Mouse (Mus musculus) left cerebral cortex, adult 9 months (tissue): ENCODE data around the gene Tmsb15b2.
"Not testable (repeated sequence)": the region's sequence is repeated elsewhere in the genome, so short reads cannot be mapped to it uniquely, and the experiment has no call there.

Experiments
- DNase-seq, 2 experiments: peaks; one replicate each; pipeline ENCODE4 v3.0.0; 2022; ENCODE audit warnings: low spot score in 2 of 2

The Tmsb15b2 gene

GRCm38 (mm10) chrX:136975397-136975796 lies at the start of gene Tmsb15b2:
Tmsb15b2 (minus strand) TSS chrX:136975497.
- not testable (repeated sequence) for DNase-seq

- peak in 1 of 2 experiments; percentile 71 for DNase-seq
These were observed 44.0 kb upstream of the Tmsb15b2 start for GRCm38 (mm10) chrX:137019310-137019709.

GRCm38 (mm10) chrX:137017668-137018067 lies 42.4 kb upstream of the Tmsb15b2 start:
- no peak for DNase-seq

GRCm38 (mm10) chrX:137015099-137015709 lies 39.9 kb upstream of the Tmsb15b2 start:
- DNase-seq, result peak in 1 of 2 experiments; percentile 65

GRCm38 (mm10) chrX:136996256-136996655 lies 21.0 kb upstream of the Tmsb15b2 start:
- no peak for DNase-seq

- no peak for DNase-seq
These were observed 18.3 kb upstream of the Tmsb15b2 start for GRCm38 (mm10) chrX:136993641-136994040.

GRCm38 (mm10) chrX:136992978-136993547 lies 17.8 kb upstream of the Tmsb15b2 start, which contains the start of gene Zcchc18:
Zcchc18 (plus strand) TSS chrX:136993155.
- DNase-seq, result peak; percentile 69 to 82

- no peak for DNase-seq
These were observed 17.1 kb upstream of the Tmsb15b2 start for GRCm38 (mm10) chrX:136992191-136992965.

- no peak for DNase-seq
These were observed 16.0 kb upstream of the Tmsb15b2 start for GRCm38 (mm10) chrX:136991274-136991673.

GRCm38 (mm10) chrX:136986039-136986438 lies 10.7 kb upstream of the Tmsb15b2 start:
- DNase-seq, result no peak

GRCm38 (mm10) chrX:136978616-136979015 lies 3.3 kb upstream of the Tmsb15b2 start:
- no peak for DNase-seq

GRCm38 (mm10) chrX:136976424-136977084 lies 1.3 kb upstream of the Tmsb15b2 start, which contains the start of the genes Tmsb15l and Tmsb15b1:
Tmsb15l (minus strand) TSS chrX:136976869.
Tmsb15b1 (minus strand) TSS chrX:136976874.
- peak in 1 of 2 experiments; percentile 80 for DNase-seq

GRCm38 (mm10) chrX:136959688-136960087 lies 15.6 kb downstream of the Tmsb15b2 start:
- no peak for DNase-seq

- DNase-seq, result not testable (repeated sequence)
These were observed 17.0 kb downstream of the Tmsb15b2 start for GRCm38 (mm10) chrX:136958300-136958699.

- DNase-seq, result peak; percentile 58 to 93
These were observed 17.6 kb downstream of the Tmsb15b2 start for GRCm38 (mm10) chrX:136957583-136958279.

GRCm38 (mm10) chrX:136937985-136938384 lies 37.3 kb downstream of the Tmsb15b2 start:
- no peak for DNase-seq

- DNase-seq, result no peak
These were observed 48.3 kb downstream of the Tmsb15b2 start, which contains the start of gene H2bfm for GRCm38 (mm10) chrX:136927031-136927430. H2bfm (plus strand) TSS chrX:136927325.

GRCm38 (mm10) chrX:136925863-136926262 lies 49.4 kb downstream of the Tmsb15b2 start:
- no peak for DNase-seq
